Mouse (Mus musculus): ENCODE results near the gene Ggt1. TPM values are rescaled to one million over a fixed set of nuclear protein-coding genes. Genes with fewer than 3 reads are reported as not detected.
A peak's percentile ranks its signal among the peaks of the same experiment; 100 is the strongest.
"Not testable (repeated sequence)": the region's sequence is repeated elsewhere in the genome, so short reads cannot be mapped to it uniquely, and the experiment has no call there.

Ggt1 gene
- 1 to 10 TPM; 3.6 to 4.1 TPM for total RNA-seq (2021)
- long read RNA-seq, experiment 1, partial matches to known transcripts, result 0 of 1 reads
- long read RNA-seq, experiment 1, other reads (novel, unspliced or antisense), result 1 of 1 reads
- long read RNA-seq, experiment 2, partial matches to known transcripts, result 0 of 2 reads
- long read RNA-seq, experiment 2, other reads (novel, unspliced or antisense), result 2 of 2 reads

GRCm38 (mm10) chr10:75561071-75561654 lies at the start of gene Ggt1:
Ggt1 (plus strand) TSS chr10:75561604.
- DNase-seq (ENCODE audit: low spot score in 2 of 2), result no peak

DNA sequence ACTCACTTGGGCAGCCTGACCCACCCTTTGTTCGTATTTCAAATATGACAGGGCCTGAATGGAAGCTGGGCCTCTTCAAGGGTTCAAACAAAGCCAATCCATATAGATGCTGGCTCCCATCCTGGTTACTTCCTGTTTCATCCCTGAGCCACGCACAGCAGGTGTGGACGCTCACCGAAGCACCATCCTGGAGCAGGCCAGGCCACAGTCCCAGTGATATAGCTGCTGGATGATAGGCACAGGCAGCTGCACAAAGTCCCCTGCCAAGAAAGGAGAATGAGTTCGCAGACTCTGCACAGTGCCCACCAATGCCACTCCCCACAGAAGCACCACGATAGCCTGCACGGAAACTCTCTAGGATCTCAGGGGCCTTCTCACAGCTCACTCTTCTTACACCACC lies 49.5 kb upstream of the Ggt1 start:
- no peak for DNase-seq (ENCODE audit: low spot score in 2 of 2)

GRCm38 (mm10) chr10:75512796-75513195 lies 48.6 kb upstream of the Ggt1 start:
- DNase-seq (ENCODE audit: low spot score in 2 of 2), result no peak

- no peak for DNase-seq (ENCODE audit: low spot score in 2 of 2)
These were observed 47.9 kb upstream of the Ggt1 start for GRCm38 (mm10) chr10:75513306-75514067.

DNA sequence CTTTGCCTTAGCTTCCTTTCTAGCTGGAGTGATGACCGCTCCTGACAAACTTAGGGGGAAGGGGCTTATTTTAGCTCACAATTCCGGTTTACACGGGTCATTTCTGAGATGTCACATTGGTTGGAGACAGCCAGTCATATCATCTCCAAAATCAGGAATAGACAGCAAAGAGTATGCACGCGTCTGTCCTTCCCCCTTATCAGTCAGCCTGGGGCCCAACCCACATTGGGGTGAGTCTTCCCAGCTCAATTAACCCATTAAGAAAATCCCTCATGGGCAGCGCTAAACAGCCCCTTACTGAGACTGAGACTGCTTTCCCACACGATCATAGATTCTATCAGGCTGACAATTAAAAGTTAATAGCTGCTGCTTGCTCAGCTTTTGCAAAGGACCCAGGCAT lies 47.0 kb upstream of the Ggt1 start:
- DNase-seq (ENCODE audit: low spot score in 2 of 2), result no peak

DNA sequence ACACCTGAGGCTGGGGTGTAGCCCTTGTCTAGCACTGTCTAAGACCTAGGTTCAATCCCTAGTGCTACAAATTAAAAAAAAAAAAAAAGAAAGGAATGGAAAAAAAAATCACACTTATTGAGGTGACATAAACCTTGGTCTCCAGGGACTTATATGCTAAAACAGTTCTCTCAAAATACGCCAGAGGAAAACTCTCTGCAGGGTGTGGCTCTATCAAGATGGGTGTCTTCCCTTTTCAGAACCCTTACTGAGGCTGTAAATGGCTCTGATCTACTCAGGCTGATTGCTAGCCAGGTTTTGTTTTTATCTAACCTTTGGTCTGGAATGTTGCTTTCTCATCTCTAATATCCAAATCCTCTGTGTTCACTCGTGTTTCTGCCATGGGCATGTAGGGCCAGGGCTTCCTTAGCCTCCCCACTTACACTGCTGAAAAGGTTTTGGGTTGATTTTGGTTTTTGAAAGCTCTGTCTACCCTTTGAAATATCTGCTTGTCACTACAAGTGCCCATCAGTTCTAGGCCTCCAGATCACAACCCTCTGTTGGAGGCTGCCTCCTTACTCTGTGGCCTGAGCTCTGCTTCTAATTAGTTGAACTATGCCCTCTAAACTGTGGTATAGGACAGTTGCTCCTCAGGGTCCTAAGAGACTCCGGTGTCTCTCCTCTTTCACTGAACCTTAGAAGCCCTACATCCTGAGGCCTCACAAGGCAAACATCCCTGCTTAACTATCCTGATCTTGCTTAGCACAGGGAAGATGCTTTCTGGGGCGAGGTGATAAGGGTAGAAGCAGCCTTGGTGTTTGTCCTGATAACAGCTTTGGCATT lies 46.0 kb upstream of the Ggt1 start:
- DNase-seq (ENCODE audit: low spot score in 2 of 2), result no peak

GRCm38 (mm10) chr10:75516038-75516723 lies 45.2 kb upstream of the Ggt1 start:
- DNase-seq (ENCODE audit: low spot score in 2 of 2), result no peak

- DNase-seq (ENCODE audit: low spot score in 2 of 2), result no peak
These were observed 44.7 kb upstream of the Ggt1 start for GRCm38 (mm10) chr10:75516724-75517072.

GRCm38 (mm10) chr10:75517073-75517757 lies 44.2 kb upstream of the Ggt1 start, which contains the start of gene Snrpd3:
Snrpd3 (plus strand) TSS chr10:75517551.
- peak; percentile 87 to 90 for DNase-seq (ENCODE audit: low spot score in 2 of 2)

- DNase-seq (ENCODE audit: low spot score in 2 of 2), result peak; percentile 96 to 97
These were observed 43.7 kb upstream of the Ggt1 start, which contains the start of gene Gucd1 for GRCm38 (mm10) chr10:75517758-75518143. Gucd1 (minus strand) TSS chr10:75517972.

GRCm38 (mm10) chr10:75520581-75520980 lies 40.8 kb upstream of the Ggt1 start:
- no peak for DNase-seq (ENCODE audit: low spot score in 2 of 2)

- no peak for DNase-seq (ENCODE audit: low spot score in 2 of 2)
These were observed 39.8 kb upstream of the Ggt1 start for GRCm38 (mm10) chr10:75521643-75522042.

DNA sequence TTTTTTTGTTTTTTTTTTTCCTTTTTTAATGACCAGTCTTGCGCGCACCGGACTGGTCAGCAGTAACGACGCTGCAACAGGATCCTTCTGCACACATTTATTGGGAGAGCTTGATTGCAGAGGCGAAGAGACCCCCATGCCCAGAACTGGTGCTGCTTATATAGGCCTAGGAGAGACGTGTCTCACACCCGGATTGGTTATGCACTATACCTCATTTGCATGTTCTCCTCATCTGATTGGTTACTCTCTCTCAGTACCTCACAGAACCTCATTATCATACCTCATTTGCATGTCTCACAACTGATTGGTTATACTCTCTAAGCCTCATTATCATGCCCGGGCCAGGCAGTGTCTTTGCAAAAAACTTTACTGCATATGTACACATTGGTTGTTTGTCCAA lies 36.0 kb upstream of the Ggt1 start:
- not testable (repeated sequence) for DNase-seq (ENCODE audit: low spot score in 2 of 2)

DNA sequence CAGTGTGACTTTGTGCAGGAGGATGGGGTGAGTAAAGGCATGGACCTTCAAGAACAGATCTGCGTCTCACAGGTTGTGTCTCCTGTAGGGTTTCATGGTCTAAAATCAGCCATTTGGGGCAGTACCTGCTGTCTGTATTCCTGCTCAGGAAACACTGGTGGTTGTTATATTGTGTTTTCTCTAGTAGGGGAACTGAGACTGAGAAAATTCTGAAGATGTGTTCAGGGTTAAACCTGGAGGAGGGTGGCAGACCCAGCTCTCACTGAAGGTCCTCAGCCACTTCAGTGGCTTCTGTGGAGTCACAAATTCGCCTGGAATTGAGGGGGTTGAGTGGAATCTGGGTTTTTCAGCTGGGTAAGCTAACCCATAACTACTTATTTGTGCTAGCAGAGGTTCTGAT lies 31.1 kb upstream of the Ggt1 start:
- DNase-seq (ENCODE audit: low spot score in 2 of 2), result no peak

DNA sequence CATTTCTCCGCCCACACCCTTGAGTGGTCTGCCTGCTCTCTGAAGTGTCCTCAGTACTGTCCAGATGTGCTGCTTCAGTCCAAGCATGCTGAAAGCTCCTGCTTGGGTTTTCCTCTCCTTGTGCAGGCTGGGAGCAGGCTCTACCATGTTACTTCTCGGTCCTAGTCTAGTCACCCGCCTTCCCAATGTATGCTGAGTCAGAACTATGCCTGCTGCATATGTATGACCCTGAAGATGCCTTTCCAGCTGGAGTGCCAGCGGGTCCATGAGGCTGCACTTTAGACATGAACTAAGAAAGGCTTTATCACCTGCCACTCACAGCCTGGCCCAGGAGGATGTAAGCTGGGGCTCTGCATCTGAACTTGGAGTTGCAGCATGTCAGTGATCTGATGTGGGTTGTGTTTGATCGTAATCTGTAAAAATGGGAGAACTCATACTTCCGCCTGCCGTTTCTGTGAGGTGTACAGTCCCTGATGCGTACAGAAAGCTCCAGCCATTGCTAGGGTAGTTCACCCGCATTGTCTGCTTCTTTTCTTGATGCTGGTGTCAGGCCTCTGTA lies 29.8 kb upstream of the Ggt1 start:
- DNase-seq (ENCODE audit: low spot score in 2 of 2), result no peak

DNA sequence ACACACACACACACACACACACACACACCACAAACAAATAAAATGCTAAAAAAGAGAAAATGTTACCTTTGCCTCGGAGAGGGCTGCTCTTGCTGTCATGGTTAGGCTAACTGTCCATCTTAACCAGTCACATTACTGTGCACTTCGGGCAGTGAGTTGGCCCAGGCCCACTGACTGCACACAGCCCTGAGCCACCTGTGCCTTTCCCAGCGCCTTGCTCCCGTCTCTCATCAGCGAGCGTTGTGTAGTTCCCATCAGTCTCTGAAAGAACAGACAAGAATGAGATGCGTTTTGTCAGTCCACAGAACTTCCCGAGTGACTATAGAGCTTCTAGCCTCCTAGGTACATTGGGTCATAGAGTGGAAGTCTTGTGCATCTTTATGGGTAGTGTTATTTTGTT lies 27.2 kb upstream of the Ggt1 start:
- no peak for DNase-seq (ENCODE audit: low spot score in 2 of 2)

GRCm38 (mm10) chr10:75534934-75535333 lies 26.5 kb upstream of the Ggt1 start:
- no peak for DNase-seq (ENCODE audit: low spot score in 2 of 2)

DNA sequence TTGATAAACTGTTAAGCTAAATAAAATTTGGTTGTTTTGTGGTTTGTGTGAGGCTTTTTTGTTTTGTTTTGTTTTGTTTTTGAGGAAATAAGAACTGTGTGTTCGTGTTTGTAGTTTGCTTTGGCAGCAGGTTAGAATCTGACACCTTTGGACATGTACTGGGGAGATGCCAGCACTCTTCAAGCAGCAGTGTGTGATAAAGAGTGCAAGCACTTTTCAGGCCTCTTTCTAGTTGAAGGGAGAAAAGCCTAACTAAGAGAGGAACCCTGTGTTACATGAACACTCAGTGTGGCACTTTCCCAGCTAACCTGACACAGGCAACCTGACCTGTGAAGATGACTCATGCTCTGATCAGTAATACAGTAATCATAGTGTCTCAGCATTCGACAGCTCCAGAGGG lies 26.0 kb upstream of the Ggt1 start:
- DNase-seq (ENCODE audit: low spot score in 2 of 2), result no peak

- DNase-seq (ENCODE audit: low spot score in 2 of 2), result no peak
These were observed 25.3 kb upstream of the Ggt1 start for GRCm38 (mm10) chr10:75536123-75536522.

DNA sequence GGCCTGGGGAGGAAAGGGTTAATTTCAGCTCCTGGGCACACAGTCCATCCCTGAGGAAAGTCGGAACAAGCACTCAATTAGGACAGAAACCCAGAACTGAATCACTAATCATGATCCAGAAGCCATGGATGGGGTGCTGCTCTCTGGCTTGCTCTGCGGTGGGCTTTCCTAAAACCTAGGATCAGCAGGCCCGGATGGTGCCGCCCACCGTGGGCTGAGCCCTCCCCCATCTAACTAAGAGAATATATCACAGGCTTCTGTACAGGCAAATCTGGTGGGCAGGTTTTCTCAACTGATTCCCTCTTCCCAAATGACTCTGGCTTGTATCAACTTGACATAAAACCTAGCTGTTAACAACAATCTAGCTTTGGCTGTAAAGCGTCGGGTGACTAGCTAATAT lies 13.5 kb upstream of the Ggt1 start:
- DNase-seq (ENCODE audit: low spot score in 2 of 2), result no peak
